Mouse (Mus musculus): Measurements from ENCODE around the gene Tal1.

Gene Tal1

GRCm38 (mm10) chr4:115056371-115056920 lies at the start of gene Tal1:
Gene Tal1, plus strand, starts transcription at chr4:115056426.
- peak; percentile 62 for DNase-seq (ENCODE audit: low spot score)

GRCm38 (mm10) chr4:115014276-115014675 lies 42.0 kb upstream of the Tal1 start:
- DNase-seq (ENCODE audit: low spot score) = no peak

GRCm38 (mm10) chr4:115019997-115020396 lies 36.2 kb upstream of the Tal1 start:
- no peak for DNase-seq (ENCODE audit: low spot score)

- DNase-seq (ENCODE audit: low spot score) = no peak
Measured at GRCm38 (mm10) chr4:115035043-115035442, 21.2 kb upstream of the Tal1 start.

GRCm38 (mm10) chr4:115038242-115038641 lies 18.0 kb upstream of the Tal1 start:
- DNase-seq (ENCODE audit: low spot score) = peak; percentile 80

- DNase-seq (ENCODE audit: low spot score) = no peak
Measured at GRCm38 (mm10) chr4:115045621-115046020, 10.6 kb upstream of the Tal1 start.

GRCm38 (mm10) chr4:115047750-115048149 lies 8.5 kb upstream of the Tal1 start:
- DNase-seq (ENCODE audit: low spot score) = peak; percentile 73

GRCm38 (mm10) chr4:115048190-115048589 lies 8.0 kb upstream of the Tal1 start:
- DNase-seq (ENCODE audit: low spot score) = no peak

GRCm38 (mm10) chr4:115051245-115051644 lies 5.0 kb upstream of the Tal1 start:
- DNase-seq (ENCODE audit: low spot score) = no peak

GRCm38 (mm10) chr4:115052343-115053005 lies 3.8 kb upstream of the Tal1 start:
- DNase-seq (ENCODE audit: low spot score) = peak; percentile 78

- no peak for DNase-seq (ENCODE audit: low spot score)
Measured at GRCm38 (mm10) chr4:115055044-115055443, 1.2 kb upstream of the Tal1 start.

- DNase-seq (ENCODE audit: low spot score) = no peak
Measured at GRCm38 (mm10) chr4:115055691-115056090, 535 bp upstream of the Tal1 start.

GRCm38 (mm10) chr4:115056921-115057673 lies 871 bp downstream of the Tal1 start:
- DNase-seq (ENCODE audit: low spot score) = peak; percentile 65

GRCm38 (mm10) chr4:115057674-115058316 lies 1.6 kb downstream of the Tal1 start:
- peak; percentile 44 for DNase-seq (ENCODE audit: low spot score)

- DNase-seq (ENCODE audit: low spot score) = no peak
Measured at GRCm38 (mm10) chr4:115058317-115058761, 2.1 kb downstream of the Tal1 start.

GRCm38 (mm10) chr4:115058871-115059590 lies 2.8 kb downstream of the Tal1 start:
- DNase-seq (ENCODE audit: low spot score) = no peak

- peak; percentile 30 for DNase-seq (ENCODE audit: low spot score)
Measured at GRCm38 (mm10) chr4:115059871-115060270, 3.6 kb downstream of the Tal1 start.

- DNase-seq (ENCODE audit: low spot score) = no peak
Measured at GRCm38 (mm10) chr4:115060753-115061152, 4.5 kb downstream of the Tal1 start.

- DNase-seq (ENCODE audit: low spot score) = no peak
Measured at GRCm38 (mm10) chr4:115062540-115062874, 6.3 kb downstream of the Tal1 start.

- peak; percentile 59 for DNase-seq (ENCODE audit: low spot score)
Measured at GRCm38 (mm10) chr4:115062875-115063517, 6.8 kb downstream of the Tal1 start.

GRCm38 (mm10) chr4:115063518-115064239 lies 7.5 kb downstream of the Tal1 start:
- DNase-seq (ENCODE audit: low spot score) = peak; percentile 16
